Mouse (Mus musculus) layer of hippocampus, postnatal 36 days (tissue): ENCODE results near the gene Cd101. TPM values are rescaled to one million over a fixed set of nuclear protein-coding genes. Genes with fewer than 3 reads are reported as not detected.

Experiments
- total RNA-seq, 2 experiments: library from RNA; stranded (reverse); gene quantifications; 2 replicates each; pipeline ENCODE4 v1.2.3; 2021

The Cd101 gene
- total RNA-seq, 2 experiments from 2014 or later, result 0.25 to 0.48 TPM

Other genes with a start within 250 kb of the Cd101 start
- gene Vtcn1, start 204.1 kb downstream of the Cd101 start, total RNA-seq, result not detected
- 1 to 10 TPM; 8.1 to 8.8 TPM for gene Trim45, start 107.4 kb downstream of the Cd101 start, total RNA-seq
- gene Ttf2, start 59.9 kb downstream of the Cd101 start, total RNA-seq, result 1 to 10 TPM; 1.1 to 1.3 TPM
- 10 to 100 TPM in 1 of 2 experiments, 1 to 10 TPM in 1; 9.4 to 12.1 TPM for gene Ptgfrn, start 80.7 kb upstream of the Cd101 start, total RNA-seq